Mouse (Mus musculus): ENCODE results near the gene Cox7c. TPM values are rescaled to one million over a fixed set of nuclear protein-coding genes. Genes with fewer than 3 reads are reported as not detected.
"Not testable (repeated sequence)": the region's sequence is repeated elsewhere in the genome, so short reads cannot be mapped to it uniquely, and the experiment has no call there.

Cox7c gene
- 100 to 1,000 TPM; 355 to 370 TPM for total RNA-seq (2021)
- long read RNA-seq, transcript Cox7c-201 (3 exons, 315 nt), result minor isoform, 5 of 254 reads
- long read RNA-seq, transcript Cox7c-203 (3 exons, 540 nt), result major isoform, 242 of 254 reads
- long read RNA-seq, partial matches to known transcripts, result 1 of 254 reads
- long read RNA-seq, other reads (novel, unspliced or antisense), result 2 of 254 reads

GRCm38 (mm10) chr13:86046254-86046951, at the start of gene Cox7c:
Gene Cox7c (minus strand): TSS chr13:86046904.
- peak; percentile 88 to 96 for DNase-seq (ENCODE audit: low spot score in 2 of 2)

- DNase-seq (ENCODE audit: low spot score in 2 of 2), result no peak
Measured at GRCm38 (mm10) chr13:86068011-86068724, 21.5 kb upstream of the Cox7c start.

GRCm38 (mm10) chr13:86067508-86067907, 20.8 kb upstream of the Cox7c start:
- no peak for DNase-seq (ENCODE audit: low spot score in 2 of 2)

GRCm38 (mm10) chr13:86054091-86054490, 7.4 kb upstream of the Cox7c start:
- not testable (repeated sequence) for DNase-seq (ENCODE audit: low spot score in 2 of 2)

- DNase-seq (ENCODE audit: low spot score in 2 of 2), result peak; percentile 7 to 22
Measured at GRCm38 (mm10) chr13:86004907-86005675, 41.6 kb downstream of the Cox7c start.

Measured in layer of hippocampus, adult 18-20 months (tissue).